Mouse (Mus musculus): Measurements from ENCODE around the gene Zfp512b.

DNA sequence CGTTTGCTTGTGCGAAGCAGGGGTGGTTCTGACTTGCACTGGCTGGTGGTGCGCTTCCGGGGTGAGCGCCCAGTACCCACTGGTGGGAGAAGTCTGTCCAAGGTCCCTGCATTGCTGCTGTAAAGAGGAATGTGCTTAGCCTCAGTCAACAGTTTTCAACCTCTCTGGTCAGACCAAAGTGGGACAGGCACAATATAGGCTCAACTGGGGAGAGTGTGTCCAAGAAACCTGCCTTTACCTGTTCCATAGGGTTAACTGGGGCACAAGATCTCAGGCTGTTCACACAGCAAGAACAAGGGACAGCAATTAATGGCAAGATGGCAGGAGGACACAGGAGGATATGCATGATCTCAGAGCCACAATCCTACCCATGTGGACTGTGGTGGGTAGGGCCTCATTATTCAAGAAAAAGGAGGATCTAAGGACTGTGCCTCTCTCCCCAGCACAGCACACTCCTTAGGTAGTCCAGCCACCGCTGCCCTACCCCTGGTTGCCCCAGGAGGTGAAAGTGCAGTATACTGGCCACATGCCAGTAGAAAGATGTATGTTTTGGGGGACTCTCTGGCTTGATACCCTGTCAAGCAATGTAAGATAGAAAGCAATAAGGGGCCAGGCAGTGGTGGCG lies 17.6 kb downstream of the Zfp512b start:
- TF ChIP-seq CTCF (IDR thresholded peaks at IDR 0.05; ENCODE audit: extremely low read depth, insufficient read depth, low read length) (no peak), POLR2A (IDR thresholded peaks at IDR 0.05; ENCODE audit: extremely low read depth, insufficient read depth, low read length) (no peak)
